Mouse (Mus musculus) G1E (cell line): ENCODE measurements around the gene Runx3.

Source experiments
- CTCF ChIP-seq: IDR thresholded peaks from 2 replicates; pipeline ENCODE4 v1.5.1; 2012; ENCODE audit warnings: low read depth, low read length, inconsistent platforms, mixed read lengths
- GATA1 ChIP-seq: IDR thresholded peaks from 2 replicates; pipeline ENCODE4 v1.6.1; 2012; ENCODE audit warnings: borderline replicate concordance, low read length, inconsistent platforms, mixed read lengths
- POLR2AphosphoS5 ChIP-seq: IDR thresholded peaks from 2 replicates; pipeline ENCODE4 v1.6.1; 2012; ENCODE audit warnings: low read depth, low read length, inconsistent platforms; ENCODE audit not compliant: insufficient replicate concordance
- TAL1 ChIP-seq: conservative IDR thresholded peaks from 2 replicates; pipeline ENCODE4 v1.6.1; 2012; ENCODE audit warnings: low read depth, low read length, inconsistent platforms, mixed read lengths

DNA sequence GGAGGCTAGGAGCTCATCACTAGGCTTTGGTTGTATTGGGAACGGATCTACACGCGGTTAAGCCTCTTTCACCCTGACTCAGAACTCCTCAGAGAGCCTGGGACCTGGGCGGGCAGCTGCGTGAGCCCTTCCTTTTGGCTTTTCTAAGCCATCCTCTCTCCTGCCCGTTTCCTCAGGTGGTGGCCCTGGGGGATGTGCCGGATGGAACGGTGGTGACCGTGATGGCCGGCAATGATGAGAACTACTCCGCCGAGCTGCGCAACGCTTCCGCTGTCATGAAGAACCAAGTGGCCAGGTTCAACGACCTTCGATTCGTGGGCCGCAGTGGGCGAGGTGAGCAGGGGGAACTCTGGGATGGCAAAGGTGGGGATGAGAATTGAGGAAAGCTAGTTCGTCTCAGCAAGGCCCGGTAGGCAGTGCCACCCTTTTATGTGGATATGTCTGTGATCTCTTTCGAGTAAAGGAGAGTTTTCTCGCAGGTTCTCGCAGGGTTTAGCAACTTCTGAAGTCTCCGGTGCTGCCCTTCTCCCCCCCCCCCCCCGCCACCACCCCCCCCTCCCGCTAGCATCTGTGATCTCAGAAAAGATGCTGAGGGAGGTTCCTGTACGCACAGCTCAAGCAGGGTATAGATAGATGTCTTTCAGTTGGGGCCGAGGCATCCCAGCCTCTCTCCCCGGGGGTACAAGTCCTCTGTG, 34.8 kb downstream of the Runx3 start:
- TF ChIP-seq CTCF (no peak), TAL1 (no peak), GATA1 (no peak), POLR2AphosphoS5 (no peak)
